Mouse (Mus musculus) lung, embryonic 16.5 days (tissue): Measurements from ENCODE around the gene Mfsd7a. TPM values are rescaled to one million over a fixed set of nuclear protein-coding genes. Genes with fewer than 3 reads are reported as not detected.
"Not testable (repeated sequence)": the region's sequence is repeated elsewhere in the genome, so short reads cannot be mapped to it uniquely, and the experiment has no call there.

ENCODE experiments used
- ATAC-seq: fragments of 200-750 bp; cut with Nextera tagmentation; 2 replicates; pipeline ENCODE4 v1.8.0; 2017; ENCODE audit warnings: low read depth, mild to moderate bottlenecking, moderate library complexity
- H3K27ac ChIP-seq: fragments of 300-500 bp; sonication (generic); 2 replicates; pipeline ENCODE4 v1.5.1; 2014; ENCODE audit warnings: mild to moderate bottlenecking, control low read depth, low read length
- H3K27me3 ChIP-seq: fragments of 300-500 bp; sonication (generic); 2 replicates; pipeline ENCODE4 v1.6.1; 2014; ENCODE audit warnings: low read depth, low read length, mixed read lengths; ENCODE audit not compliant: control insufficient read depth, insufficient read depth
- H3K36me3 ChIP-seq: fragments of 300-500 bp; sonication (generic); 2 replicates; pipeline ENCODE4 v1.6.1; 2014; ENCODE audit warnings: low read length; ENCODE audit not compliant: control insufficient read depth, insufficient read depth
- H3K4me1 ChIP-seq: fragments of 300-500 bp; sonication (generic); replicated peaks from 2 replicates; pipeline ENCODE4 v1.6.1; 2014; ENCODE audit warnings: low read length, mixed read lengths; ENCODE audit not compliant: control insufficient read depth, insufficient read depth
- H3K4me2 ChIP-seq: fragments of 300-500 bp; sonication (generic); 2 replicates; pipeline ENCODE4 v1.6.1; 2014; ENCODE audit warnings: low read depth, low read length, control low read depth
- H3K4me3 ChIP-seq: fragments of 300-500 bp; sonication (generic); 2 replicates; pipeline ENCODE4 v1.5.1; 2014; ENCODE audit warnings: mild to moderate bottlenecking, low read length, control low read depth
- H3K9ac ChIP-seq: fragments of 300-500 bp; sonication (generic); 2 replicates; pipeline ENCODE4 v1.6.1; 2014; ENCODE audit warnings: low read length, control low read depth
- H3K9me3 ChIP-seq: fragments of 300-500 bp; sonication (generic); 2 replicates; pipeline ENCODE4 v1.6.1; 2016; ENCODE audit warnings: low read length; ENCODE audit not compliant: control insufficient read depth
- WGBS: fragments of 180-500 bp; shearing (Covaris S2); extraction: QIAGEN DNeasy Blood & Tissue Kit; methylation state at CpG from one replicate; pipeline ENCODE4 v1.1.7; 2014; 5-methylcytosine and 5-hydroxymethylcytosine counted together
- polyA plus RNA-seq: library from polyadenylated mRNA; unstranded; fragments of >200 nt; fragmentation: Nextera tagmentation; extraction: Ambion mirVana; gene quantifications from 2 replicates; pipeline ENCODE4 v1.2.1, GENCODE M21; 2015

Gene Mfsd7a
- 0.54 and 0.60 TPM in 2 replicates for polyA plus RNA-seq

DNA sequence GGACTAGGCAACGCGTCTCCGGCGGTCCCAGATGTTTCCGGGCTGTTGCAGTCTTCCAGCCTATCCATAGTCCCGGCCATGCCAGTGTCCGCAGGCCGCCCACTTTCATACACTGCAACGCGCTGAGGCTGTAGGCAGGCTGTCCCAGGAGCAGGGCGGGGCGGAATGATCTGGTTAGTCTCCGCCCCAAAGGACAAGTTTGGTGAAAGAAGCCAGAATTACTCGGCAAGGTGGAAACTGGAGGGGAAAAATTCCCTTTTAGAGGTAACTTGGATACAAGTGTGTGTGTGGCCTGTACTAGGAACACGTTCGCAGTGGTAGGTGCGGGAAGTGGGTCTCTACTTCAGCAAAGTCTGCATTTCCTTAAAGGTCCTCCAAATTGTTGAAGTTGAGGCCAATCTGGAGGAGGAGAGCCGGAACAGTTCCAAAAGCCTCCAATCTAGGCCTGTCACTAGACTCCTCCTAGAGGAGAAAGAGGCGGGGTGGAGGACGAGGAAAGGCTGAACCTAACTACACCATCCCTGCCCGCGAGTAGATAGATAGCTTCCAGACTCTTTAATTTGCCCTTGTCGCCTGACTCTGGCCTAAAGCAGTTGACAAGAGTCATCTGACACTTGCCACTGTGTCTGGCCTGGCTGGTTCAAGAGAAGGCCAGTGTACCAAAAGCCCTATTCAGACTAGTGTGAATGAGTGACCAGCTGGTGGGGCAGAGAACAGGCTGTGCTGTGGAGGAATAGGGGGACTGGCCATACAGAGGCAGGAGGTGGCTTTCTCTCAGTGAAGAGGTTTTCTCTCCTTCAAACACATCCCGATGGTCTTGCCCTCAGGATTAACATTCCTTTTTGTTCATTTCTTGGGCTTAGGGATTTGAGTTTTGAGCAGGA lies at the start of gene Mfsd7a:
TSS of gene Mfsd7a (minus strand) at position 107 of the 884 bp plus-strand sequence.
- Histone ChIP-seq H3K4me2 (peak within 1 kb of the TSS; percentile 77), H3K36me3 (no peaks in the 10 kb centered on the region), H3K9me3 (no peaks in the 10 kb centered on the region), H3K4me3 (peak within 1 kb of the TSS; percentile 48), H3K4me1 (peaks cover 6% of the 10 kb centered on the region), H3K27ac (peak within 1 kb of the TSS; percentile 71), H3K9ac (peak within 1 kb of the TSS; percentile 62), H3K27me3 (no peaks in the 10 kb centered on the region)
- peak; percentile 98 for ATAC-seq
- 11% methylated on average over 24 of the region's 24 CpGs for WGBS

DNA sequence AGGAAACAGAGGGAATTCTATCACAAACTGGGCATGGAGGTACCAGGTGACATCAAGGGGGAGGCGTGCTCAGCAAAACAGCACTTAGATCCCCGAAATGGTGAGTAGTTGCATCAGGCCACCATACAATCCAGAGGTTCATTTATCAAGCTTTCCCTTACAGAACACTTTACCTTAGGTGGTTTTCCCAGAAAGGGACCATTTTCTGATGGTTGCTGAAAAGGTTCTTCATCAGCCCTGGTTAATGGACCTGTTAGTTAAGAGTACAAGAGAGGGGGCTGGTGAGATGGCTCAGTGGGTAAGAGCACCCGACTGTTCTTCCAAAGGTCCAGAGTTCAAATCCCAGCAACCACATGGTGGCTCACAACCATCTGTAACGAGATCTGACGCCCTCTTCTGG lies 37.5 kb upstream of the Mfsd7a start:
- H3K36me3 ChIP-seq: peaks cover 36% of the 10 kb centered on the region

GRCm38 (mm10) chr5:108485239-108485638 lies 36.5 kb upstream of the Mfsd7a start:
- no peak overlapping the region for H3K4me2 ChIP-seq
- H3K27ac ChIP-seq: no peak overlapping the region
- ATAC-seq: no peak
- H3K9me3 ChIP-seq: no peaks in the 10 kb centered on the region
- H3K36me3 ChIP-seq: peaks cover 36% of the 10 kb centered on the region
- no peaks in the 10 kb centered on the region for H3K27me3 ChIP-seq
- H3K9ac ChIP-seq: no peak overlapping the region
- H3K4me3 ChIP-seq: no peak overlapping the region
- H3K4me1 ChIP-seq: no peaks in the 10 kb centered on the region
- whole genome bisulfite sequencing: 91% methylated on average over 2 of the region's 2 CpGs

More for the DNA sequence above, 37.5 kb upstream of the Mfsd7a start:
- H3K27me3 ChIP-seq, ATAC-seq, H3K4me2 ChIP-seq, H3K9ac ChIP-seq, H3K4me1 ChIP-seq, H3K4me3 ChIP-seq, H3K27ac ChIP-seq, H3K9me3 ChIP-seq: not testable (repeated sequence)
- 96% methylated on average over 4 of the region's 5 CpGs for WGBS

GRCm38 (mm10) chr5:108483006-108483405 lies 34.3 kb upstream of the Mfsd7a start:
- Histone ChIP-seq H3K36me3 (peaks cover 25% of the 10 kb centered on the region), H3K4me2 (no peak overlapping the region), H3K9ac (no peak overlapping the region), H3K9me3 (no peaks in the 10 kb centered on the region), H3K4me3 (no peak overlapping the region), H3K27ac (no peak overlapping the region), H3K4me1 (no peaks in the 10 kb centered on the region), H3K27me3 (no peaks in the 10 kb centered on the region)
- 81% methylated on average over 6 of the region's 6 CpGs for WGBS
- no peak for ATAC-seq

DNA sequence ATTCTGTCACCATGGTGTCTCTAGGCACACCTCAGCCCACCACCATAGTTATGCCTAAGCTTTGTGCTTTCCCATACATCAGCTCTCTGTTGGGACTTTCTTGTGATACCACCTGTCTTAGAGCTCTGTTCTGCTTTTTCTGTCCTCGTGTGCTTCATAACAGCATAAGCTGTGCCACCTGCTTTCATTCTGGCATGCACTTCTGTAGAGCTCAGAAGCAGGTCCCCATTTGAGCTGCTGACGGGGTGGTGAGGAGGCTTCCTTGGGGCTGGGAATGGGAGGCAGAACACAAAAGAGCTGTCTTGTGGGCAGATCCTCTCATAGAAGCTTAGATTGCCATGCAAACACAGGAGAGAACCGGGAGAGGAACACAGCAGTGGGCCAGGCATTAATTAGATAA lies 27.3 kb upstream of the Mfsd7a start:
- ATAC-seq: no peak
- no peaks in the 10 kb centered on the region for H3K4me1 ChIP-seq
- H3K27ac ChIP-seq: no peak overlapping the region
- no peak overlapping the region for H3K9ac ChIP-seq
- peaks cover 47% of the 10 kb centered on the region for H3K36me3 ChIP-seq
- no peak overlapping the region for H3K4me2 ChIP-seq
- H3K27me3 ChIP-seq: no peaks in the 10 kb centered on the region
- 89% methylated on average over 3 of the region's 3 CpGs for WGBS
- H3K9me3 ChIP-seq: no peaks in the 10 kb centered on the region
- no peak overlapping the region for H3K4me3 ChIP-seq

- WGBS: 46% methylated on average over 4 of the region's 4 CpGs
- peaks cover 44% of the 10 kb centered on the region for H3K36me3 ChIP-seq
Measured at GRCm38 (mm10) chr5:108473737-108474136, 25.0 kb upstream of the Mfsd7a start.

GRCm38 (mm10) chr5:108469617-108470016 lies 20.9 kb upstream of the Mfsd7a start:
- no peak overlapping the region for H3K9ac ChIP-seq
- no peak overlapping the region for H3K27ac ChIP-seq
- no peaks in the 10 kb centered on the region; the same call in 1 of the 2 replicates for H3K4me1 ChIP-seq
- H3K9me3 ChIP-seq: no peaks in the 10 kb centered on the region
- WGBS: 67% methylated on average over 7 of the region's 7 CpGs
- no peak overlapping the region for H3K4me2 ChIP-seq
- no peak overlapping the region for H3K4me3 ChIP-seq
- peaks cover 17% of the 10 kb centered on the region for H3K36me3 ChIP-seq
- ATAC-seq: no peak
- H3K27me3 ChIP-seq: no peaks in the 10 kb centered on the region

More at GRCm38 (mm10) chr5:108473737-108474136, 25.0 kb upstream of the Mfsd7a start:
- ATAC-seq: no peak
- Histone ChIP-seq H3K4me1 (no peaks in the 10 kb centered on the region), H3K9ac (no peak overlapping the region), H3K27ac (no peak overlapping the region), H3K27me3 (no peaks in the 10 kb centered on the region), H3K4me2 (no peak overlapping the region), H3K9me3 (no peaks in the 10 kb centered on the region), H3K4me3 (no peak overlapping the region)

DNA sequence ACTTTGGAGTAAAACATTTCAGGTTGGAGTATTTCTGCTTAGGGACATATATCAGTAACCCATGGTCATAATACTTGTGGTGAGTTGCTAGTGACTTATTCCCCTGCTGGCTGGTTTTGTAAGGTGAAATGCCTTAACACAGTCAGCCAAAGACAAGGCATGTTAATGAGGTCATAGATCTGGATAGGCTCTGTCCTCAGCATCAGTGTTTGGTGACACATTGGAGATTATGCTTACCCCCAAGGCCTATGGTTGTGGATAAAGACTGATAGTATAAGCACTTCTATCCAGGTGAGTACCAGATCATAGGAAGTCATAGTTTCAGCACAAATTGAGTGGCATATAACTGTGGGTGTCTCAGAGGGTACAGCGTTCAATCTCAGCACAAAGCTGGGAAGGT lies 18.0 kb upstream of the Mfsd7a start:
- Histone ChIP-seq H3K4me3 (no peak overlapping the region), H3K4me2 (no peak overlapping the region), H3K36me3 (no peaks in the 10 kb centered on the region), H3K4me1 (peaks cover 16% of the 10 kb centered on the region), H3K9ac (no peak overlapping the region), H3K27me3 (no peaks in the 10 kb centered on the region), H3K9me3 (no peaks in the 10 kb centered on the region), H3K27ac (no peak overlapping the region)
- ATAC-seq: no peak
- WGBS: 97% methylated on average over 1 of the region's 1 CpGs

DNA sequence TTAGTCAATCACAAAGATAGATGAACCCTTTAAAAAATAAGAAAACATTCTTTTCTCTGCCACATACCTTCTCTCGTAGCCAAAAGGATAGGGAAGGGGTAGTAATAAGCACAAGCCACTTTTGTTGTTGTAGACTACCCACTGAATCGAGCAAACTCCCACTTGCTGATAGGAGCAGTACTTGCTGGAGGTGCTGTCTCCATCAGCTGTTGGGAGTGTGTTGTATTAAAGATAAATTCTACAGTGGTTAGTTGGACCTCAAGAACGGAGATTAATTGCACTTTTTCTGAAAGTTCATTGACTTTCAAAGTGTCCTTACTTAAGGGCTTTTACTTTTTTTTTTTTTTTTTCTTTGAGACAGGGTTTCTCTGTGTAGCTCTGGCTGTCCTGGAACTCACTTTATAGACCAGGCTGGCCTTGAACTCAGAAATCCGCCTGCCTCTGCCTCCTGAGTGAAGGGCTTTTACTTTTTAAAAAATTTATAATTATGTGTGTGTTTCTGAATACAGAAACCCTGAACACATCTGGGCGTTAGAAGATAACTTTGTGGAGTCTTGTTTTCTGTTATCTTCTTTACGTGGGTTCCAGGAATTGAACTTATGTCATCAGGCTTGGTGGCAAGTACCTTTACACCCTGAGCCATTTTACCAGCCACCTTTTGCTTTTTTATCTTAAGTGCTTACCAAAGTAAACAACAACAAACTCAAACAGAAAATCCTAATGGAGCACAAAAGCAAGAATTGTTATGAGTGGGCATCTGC lies 16.6 kb upstream of the Mfsd7a start:
- peaks cover 16% of the 10 kb centered on the region for H3K4me1 ChIP-seq
- H3K9me3 ChIP-seq: no peaks in the 10 kb centered on the region
- H3K9ac ChIP-seq: no peak overlapping the region
- 84% methylated on average over 6 of the region's 6 CpGs for WGBS
- ATAC-seq: no peak
- H3K27ac ChIP-seq: no peak overlapping the region
- H3K4me2 ChIP-seq: no peak overlapping the region
- no peaks in the 10 kb centered on the region for H3K36me3 ChIP-seq
- H3K4me3 ChIP-seq: no peak overlapping the region
- no peaks in the 10 kb centered on the region for H3K27me3 ChIP-seq
